Mouse (Mus musculus) midbrain, embryonic 16.5 days (tissue): ENCODE results near the gene Eif5a2. TPM values are rescaled to one million over a fixed set of nuclear protein-coding genes. Genes with fewer than 3 reads are reported as not detected.
A peak's percentile ranks its signal among the peaks of the same experiment; 100 is the strongest.
"Not testable (repeated sequence)": the region's sequence is repeated elsewhere in the genome, so short reads cannot be mapped to it uniquely, and the experiment has no call there.

Source experiments
- ATAC-seq: fragments of 200-750 bp; cut with Nextera tagmentation; 2 replicates; pipeline ENCODE4 v1.8.0; 2017; ENCODE audit warnings: moderate TSS enrichment
- H3K27ac ChIP-seq: fragments of 300-500 bp; sonication (generic); 2 replicates; pipeline ENCODE4 v1.5.1; 2014; ENCODE audit warnings: mild to moderate bottlenecking, low read length, mixed read lengths
- H3K27me3 ChIP-seq: fragments of 300-500 bp; sonication (generic); 2 replicates; pipeline ENCODE4 v1.6.1; 2014; ENCODE audit warnings: low read depth, low read length, mixed read lengths; ENCODE audit not compliant: control insufficient read depth, insufficient read depth
- H3K36me3 ChIP-seq: fragments of 300-500 bp; sonication (generic); 2 replicates; pipeline ENCODE4 v1.6.1; 2014; ENCODE audit warnings: mild to moderate bottlenecking, low read length, moderate library complexity, mixed read lengths; ENCODE audit not compliant: control insufficient read depth, insufficient read depth
- H3K4me1 ChIP-seq: fragments of 300-500 bp; sonication (generic); 2 replicates; pipeline ENCODE4 v1.6.1; 2014; ENCODE audit warnings: mild to moderate bottlenecking, low read length, mixed read lengths; ENCODE audit not compliant: control insufficient read depth, insufficient read depth
- H3K4me2 ChIP-seq: fragments of 300-500 bp; sonication (generic); 2 replicates; pipeline ENCODE4 v1.6.1; 2014; ENCODE audit warnings: mild to moderate bottlenecking, low read length, mixed read lengths
- H3K4me3 ChIP-seq: fragments of 300-500 bp; sonication (generic); 2 replicates; pipeline ENCODE4 v1.5.1; 2014; ENCODE audit warnings: low read depth, mild to moderate bottlenecking, low read length, moderate library complexity, mixed read lengths
- H3K9ac ChIP-seq: fragments of 300-500 bp; sonication (generic); 2 replicates; pipeline ENCODE4 v1.6.1; 2014; ENCODE audit warnings: low read depth, low read length, mixed read lengths
- H3K9me3 ChIP-seq: fragments of 300-500 bp; sonication (generic); replicated peaks from 2 replicates; pipeline ENCODE4 v1.6.1; 2014; ENCODE audit warnings: mild to moderate bottlenecking, low read length, mixed read lengths; ENCODE audit not compliant: control insufficient read depth, poor library complexity, severe bottlenecking
- WGBS: fragments of 180-500 bp; shearing (Covaris S2); extraction: QIAGEN DNeasy Blood & Tissue Kit; methylation state at CpG from one replicate; pipeline ENCODE4 v1.1.7; 2014; 5-methylcytosine and 5-hydroxymethylcytosine counted together
- polyA plus RNA-seq: library from polyadenylated mRNA; unstranded; fragments of >200 nt; fragmentation: Nextera tagmentation; extraction: Ambion mirVana; gene quantifications from 2 replicates; pipeline ENCODE4 v1.2.1, GENCODE M21; 2015

The Eif5a2 gene
- polyA plus RNA-seq, 1 experiment from 2014 or later, result 9.9 TPM

DNA sequence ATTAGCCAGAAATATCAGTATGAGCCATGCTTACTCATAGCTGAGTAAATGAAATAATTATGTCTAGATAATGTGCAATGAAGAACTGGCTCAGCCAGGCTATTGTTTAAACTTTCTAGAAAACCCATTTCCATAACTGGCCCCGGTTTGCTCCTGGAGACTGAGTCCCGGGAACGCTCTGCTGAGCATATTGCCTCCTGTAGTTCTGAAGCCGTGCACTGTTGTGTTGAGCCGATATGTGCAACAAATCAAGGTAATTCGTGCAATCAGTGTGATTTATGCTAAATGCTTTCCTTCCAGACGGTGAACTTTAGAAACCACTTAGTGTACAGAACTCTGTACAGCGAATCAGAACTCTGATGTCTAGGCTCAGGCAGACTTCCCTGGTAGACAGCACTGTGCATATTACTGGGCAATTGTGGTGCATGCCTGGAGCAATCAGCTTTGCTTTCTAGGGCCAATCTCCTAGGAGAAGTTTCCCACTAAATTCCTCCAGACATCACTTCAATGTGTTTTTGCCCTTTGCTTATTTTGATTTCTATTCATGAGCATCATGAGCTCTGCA lies 19.8 kb upstream of the Eif5a2 start:
- H3K9me3 ChIP-seq, result no peaks in the 10 kb centered on the region
- H3K27me3 ChIP-seq, result no peaks in the 10 kb centered on the region
- 80% methylated on average over 8 of the region's 8 CpGs for WGBS
- ATAC-seq, result no peak
- H3K36me3 ChIP-seq, result no peaks in the 10 kb centered on the region
- no peak overlapping the region for H3K4me3 ChIP-seq
- no peak overlapping the region for H3K4me2 ChIP-seq
- no peak overlapping the region for H3K9ac ChIP-seq
- no peak overlapping the region for H3K27ac ChIP-seq
- H3K4me1 ChIP-seq, result no peaks in the 10 kb centered on the region

- WGBS, result 90% methylated on average over 4 of the region's 4 CpGs
- Histone ChIP-seq H3K9me3 (no peaks in the 10 kb centered on the region; the same call in 1 of the 2 replicates), H3K4me1 (no peaks in the 10 kb centered on the region), H3K9ac (no peak overlapping the region), H3K36me3 (no peaks in the 10 kb centered on the region), H3K4me2 (no peak overlapping the region), H3K27ac (no peak overlapping the region), H3K4me3 (no peak overlapping the region), H3K27me3 (no peaks in the 10 kb centered on the region)
- ATAC-seq, result no peak
Measured at GRCm38 (mm10) chr3:28766935-28767334, 14.1 kb upstream of the Eif5a2 start.

- WGBS, result 81% methylated on average over 3 of the region's 3 CpGs
- Histone ChIP-seq H3K4me2 (no peak overlapping the region), H3K4me3 (no peak overlapping the region), H3K36me3 (no peaks in the 10 kb centered on the region), H3K27me3 (no peaks in the 10 kb centered on the region), H3K27ac (no peak overlapping the region), H3K9me3 (no peaks in the 10 kb centered on the region; the same call in 1 of the 2 replicates), H3K4me1 (no peaks in the 10 kb centered on the region), H3K9ac (no peak overlapping the region)
- no peak for ATAC-seq
Measured at GRCm38 (mm10) chr3:28768222-28768621, 12.9 kb upstream of the Eif5a2 start.

DNA sequence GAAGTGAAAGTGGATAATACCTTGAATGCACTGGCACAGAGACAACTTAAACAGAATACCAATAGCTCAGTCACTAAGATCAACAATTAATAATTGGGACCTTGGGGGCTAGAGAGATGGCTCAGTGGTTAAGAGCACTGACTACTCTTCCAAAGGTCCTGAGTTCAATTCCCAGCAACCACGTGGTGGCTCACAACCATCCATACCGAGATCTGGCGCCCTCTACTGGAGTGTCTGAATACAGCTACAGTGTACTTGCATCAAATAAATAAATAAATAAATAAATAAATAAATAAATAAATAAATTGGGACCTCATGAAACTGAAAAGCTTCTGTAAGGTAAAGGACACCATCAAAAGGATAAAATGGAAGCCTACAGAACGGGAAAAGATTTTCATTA lies 8.2 kb upstream of the Eif5a2 start:
- not testable (repeated sequence) for H3K4me3 ChIP-seq, H3K27me3 ChIP-seq, H3K9ac ChIP-seq, H3K36me3 ChIP-seq, ATAC-seq, H3K4me2 ChIP-seq, H3K9me3 ChIP-seq, H3K4me1 ChIP-seq, H3K27ac ChIP-seq
- 67% methylated on average over 4 of the region's 4 CpGs for WGBS

GRCm38 (mm10) chr3:28775361-28775760 lies 5.7 kb upstream of the Eif5a2 start:
- H3K36me3 ChIP-seq, result no peaks in the 10 kb centered on the region
- H3K27me3 ChIP-seq, result no peaks in the 10 kb centered on the region; the same call in 1 of the 2 replicates
- H3K27ac ChIP-seq, result no peak overlapping the region
- H3K4me1 ChIP-seq, result no peaks in the 10 kb centered on the region
- H3K4me2 ChIP-seq, result no peak overlapping the region
- no peak overlapping the region for H3K9ac ChIP-seq
- no peaks in the 10 kb centered on the region for H3K9me3 ChIP-seq
- ATAC-seq, result no peak
- WGBS, result 94% methylated on average over 7 of the region's 7 CpGs
- no peak overlapping the region for H3K4me3 ChIP-seq

DNA sequence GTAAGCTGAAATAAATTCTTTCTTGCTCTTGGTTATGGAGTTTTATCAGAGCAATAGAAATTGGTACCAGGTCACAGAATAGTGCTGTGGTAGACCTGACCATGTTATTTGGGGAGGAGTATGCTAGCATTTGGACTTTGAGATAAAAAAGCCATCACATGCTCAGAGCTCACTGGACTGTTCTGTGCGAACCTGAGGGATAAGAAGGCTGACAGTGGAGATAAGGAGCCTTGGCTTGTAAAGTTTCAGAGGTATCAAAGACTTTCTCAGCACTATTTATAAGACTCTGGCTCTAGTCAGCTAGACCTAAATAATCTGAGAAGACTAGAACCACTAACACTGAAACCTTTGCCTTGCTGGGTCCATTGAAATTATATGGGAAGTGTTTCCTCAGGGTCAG lies 5.1 kb upstream of the Eif5a2 start:
- ATAC-seq, result no peak
- Histone ChIP-seq H3K27me3 (no peaks in the 10 kb centered on the region; the same call in 1 of the 2 replicates), H3K4me1 (no peaks in the 10 kb centered on the region; the same call in 1 of the 2 replicates), H3K27ac (no peak overlapping the region), H3K4me2 (no peak overlapping the region), H3K9ac (no peak overlapping the region), H3K4me3 (no peak overlapping the region), H3K36me3 (no peaks in the 10 kb centered on the region), H3K9me3 (no peaks in the 10 kb centered on the region)
- WGBS, result 78% methylated on average over 1 of the region's 1 CpGs

DNA sequence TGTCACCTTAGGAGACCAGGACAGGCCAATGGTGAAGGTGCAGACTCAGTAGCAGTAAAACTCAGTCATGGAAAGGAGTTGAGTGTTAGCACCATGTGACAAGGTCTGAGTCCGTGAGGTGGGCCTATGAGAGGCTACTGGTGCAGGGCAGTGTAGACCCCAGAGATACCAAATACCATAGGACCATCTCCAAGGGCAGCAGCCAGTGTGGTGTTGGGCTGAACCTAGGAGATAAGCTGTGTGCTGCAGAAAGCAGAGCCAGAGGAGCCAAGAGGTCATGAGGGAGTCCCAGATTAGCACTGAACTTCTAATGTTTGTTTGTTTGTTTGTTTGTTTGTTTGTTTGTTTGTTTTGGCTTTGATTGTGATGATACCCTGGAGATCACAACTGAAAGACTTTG lies 4.6 kb upstream of the Eif5a2 start:
- Histone ChIP-seq H3K4me3 (no peak overlapping the region), H3K4me2 (no peak overlapping the region), H3K27me3 (no peaks in the 10 kb centered on the region; the same call in 1 of the 2 replicates), H3K27ac (no peak overlapping the region), H3K9me3 (no peaks in the 10 kb centered on the region), H3K36me3 (no peaks in the 10 kb centered on the region), H3K4me1 (no peaks in the 10 kb centered on the region; the same call in 1 of the 2 replicates), H3K9ac (no peak overlapping the region)
- no peak for ATAC-seq
- 79% methylated on average over 1 of the region's 1 CpGs for WGBS

DNA sequence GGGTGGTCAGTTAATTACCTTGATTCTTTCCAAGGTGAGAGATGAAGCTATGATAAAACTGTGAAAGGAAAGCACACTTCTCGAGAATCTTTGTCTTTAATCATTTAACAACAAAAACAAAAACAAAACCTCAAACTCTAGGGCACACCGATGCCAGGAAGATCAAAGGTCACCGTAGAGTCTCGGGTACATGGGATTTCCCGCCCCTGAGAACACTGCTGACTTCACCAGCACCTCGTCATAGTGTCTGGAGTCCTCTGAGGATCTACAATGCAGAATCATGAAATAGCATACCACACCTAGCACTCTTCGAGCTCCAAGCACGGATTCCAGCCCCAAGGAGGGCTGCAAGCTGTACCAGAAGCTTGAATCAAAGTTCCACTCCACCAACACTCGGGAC lies 565 bp upstream of the Eif5a2 start:
- H3K9me3 ChIP-seq, result no peaks in the 10 kb centered on the region
- peak overlapping the region; percentile 90 for H3K4me2 ChIP-seq
- no peak overlapping the region for H3K27ac ChIP-seq
- H3K9ac ChIP-seq, result no peak overlapping the region
- WGBS, result 76% methylated on average over 9 of the region's 9 CpGs
- H3K27me3 ChIP-seq, result no peaks in the 10 kb centered on the region; the same call in 1 of the 2 replicates
- peaks cover 7% of the 10 kb centered on the region for H3K4me1 ChIP-seq
- H3K36me3 ChIP-seq, result no peaks in the 10 kb centered on the region
- H3K4me3 ChIP-seq, result peak overlapping the region; percentile 86
- peak; percentile 30 for ATAC-seq

DNA sequence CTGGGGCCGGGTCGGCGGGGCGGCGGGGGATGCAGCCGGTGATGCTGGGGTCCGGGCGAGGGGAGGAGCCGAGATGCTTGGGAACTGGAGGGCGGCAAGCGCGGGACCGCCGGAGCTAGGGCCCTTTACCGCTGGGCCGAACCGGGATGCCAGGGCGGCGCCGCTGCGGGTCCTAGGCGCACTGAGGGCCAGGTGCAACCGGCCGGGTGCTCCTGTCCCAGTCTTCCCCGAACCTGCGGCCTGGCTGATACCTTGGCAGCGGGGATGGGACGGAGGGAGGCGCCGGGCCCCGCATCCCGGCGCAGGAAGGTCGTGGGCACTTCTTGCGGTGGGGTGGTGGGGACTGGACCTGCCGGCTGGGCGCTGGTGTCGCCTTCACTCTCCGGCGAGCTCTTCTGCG lies 346 bp downstream of the Eif5a2 start:
- Histone ChIP-seq H3K9ac (peak overlapping the region; percentile 83), H3K4me2 (peak overlapping the region; percentile 90), H3K36me3 (no peaks in the 10 kb centered on the region), H3K9me3 (no peaks in the 10 kb centered on the region), H3K27me3 (no peaks in the 10 kb centered on the region; the same call in 1 of the 2 replicates), H3K27ac (no peak overlapping the region), H3K4me3 (peak overlapping the region; percentile 86), H3K4me1 (peaks cover 7% of the 10 kb centered on the region)
- under 1% methylated on average over 40 of the region's 41 CpGs for WGBS
- ATAC-seq, result no peak
